Mouse (Mus musculus): ENCODE results near the gene Rbfox3. TPM values are rescaled to one million over a fixed set of nuclear protein-coding genes. Genes with fewer than 3 reads are reported as not detected.

Gene Rbfox3
- polyA plus RNA-seq, 1 experiment from 2014 or later, result 0.09 TPM

- no peaks in the 10 kb centered on the region for H3K4me1 ChIP-seq (ENCODE audit: control insufficient read depth, insufficient read depth, low read length)
- 63% methylated on average over 5 of the region's 5 CpGs for WGBS
- no peak for ATAC-seq (replicated peaks; ENCODE audit: extremely low read depth, insufficient read depth, low FRiP score)
These were observed 283.9 kb downstream of the Rbfox3 start for GRCm38 (mm10) chr11:118627541-118627940.

GRCm38 (mm10) chr11:118620869-118621268, 290.5 kb downstream of the Rbfox3 start:
- Histone ChIP-seq H3K36me3 (ENCODE audit: control insufficient read depth, insufficient read depth) (no peaks in the 10 kb centered on the region), H3K9me3 (replicated peaks; ENCODE audit: control insufficient read depth, low read length) (no peaks in the 10 kb centered on the region; the same call in 1 of the 2 replicates), H3K4me1 (ENCODE audit: control insufficient read depth, insufficient read depth, low read length) (no peaks in the 10 kb centered on the region), H3K27me3 (ENCODE audit: control insufficient read depth, insufficient read depth, low read length) (no peaks in the 10 kb centered on the region), H3K4me3 (ENCODE audit: low read length) (no peak overlapping the region), H3K9ac (ENCODE audit: low read length) (no peak overlapping the region), H3K27ac (ENCODE audit: low read length) (no peak overlapping the region), H3K4me2 (ENCODE audit: low read depth, low read length) (no peak overlapping the region)
- no peak for ATAC-seq (replicated peaks; ENCODE audit: extremely low read depth, insufficient read depth, low FRiP score)
- WGBS, result 69% methylated on average over 4 of the region's 4 CpGs

More at GRCm38 (mm10) chr11:118627541-118627940, 283.9 kb downstream of the Rbfox3 start:
- Histone ChIP-seq H3K27ac (ENCODE audit: low read length) (no peak overlapping the region), H3K9me3 (replicated peaks; ENCODE audit: control insufficient read depth, low read length) (no peaks in the 10 kb centered on the region; the same call in 1 of the 2 replicates), H3K36me3 (ENCODE audit: control insufficient read depth, insufficient read depth) (no peaks in the 10 kb centered on the region), H3K4me3 (ENCODE audit: low read length) (no peak overlapping the region), H3K4me2 (ENCODE audit: low read depth, low read length) (no peak overlapping the region), H3K9ac (ENCODE audit: low read length) (no peak overlapping the region), H3K27me3 (ENCODE audit: control insufficient read depth, insufficient read depth, low read length) (no peaks in the 10 kb centered on the region)

DNA sequence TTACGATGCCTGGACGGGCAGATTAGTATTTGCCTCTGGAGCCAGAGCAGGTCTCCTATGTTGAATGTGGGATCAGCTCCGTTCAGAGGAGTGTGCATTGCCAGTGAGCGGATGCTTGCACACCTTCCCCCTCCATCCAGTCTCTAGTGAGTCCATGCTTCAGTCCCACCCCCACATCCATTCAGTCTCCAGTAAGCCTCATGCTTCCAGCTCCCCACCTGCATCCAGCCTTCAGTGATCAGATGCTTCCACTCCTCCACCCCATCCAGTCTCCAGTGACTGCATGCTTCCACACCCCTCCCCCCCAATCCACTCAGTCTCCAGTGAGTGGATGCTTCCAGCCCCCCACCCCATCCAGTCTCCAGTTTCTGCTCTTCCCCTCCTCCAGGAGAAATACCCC, 297.3 kb downstream of the Rbfox3 start:
- H3K9ac ChIP-seq (ENCODE audit: low read length), result no peak overlapping the region
- H3K4me2 ChIP-seq (ENCODE audit: low read depth, low read length), result no peak overlapping the region
- H3K27ac ChIP-seq (ENCODE audit: low read length), result no peak overlapping the region
- H3K36me3 ChIP-seq (ENCODE audit: control insufficient read depth, insufficient read depth), result no peaks in the 10 kb centered on the region
- no peak for ATAC-seq (replicated peaks; ENCODE audit: extremely low read depth, insufficient read depth, low FRiP score)
- H3K9me3 ChIP-seq (replicated peaks; ENCODE audit: control insufficient read depth, low read length), result no peaks in the 10 kb centered on the region
- WGBS, result 79% methylated on average over 4 of the region's 4 CpGs
- H3K4me3 ChIP-seq (ENCODE audit: low read length), result no peak overlapping the region
- H3K4me1 ChIP-seq (ENCODE audit: control insufficient read depth, insufficient read depth, low read length), result no peaks in the 10 kb centered on the region
- H3K27me3 ChIP-seq (ENCODE audit: control insufficient read depth, insufficient read depth, low read length), result peaks cover 22% of the 10 kb centered on the region

GRCm38 (mm10) chr11:118610128-118610527, 301.3 kb downstream of the Rbfox3 start:
- Histone ChIP-seq H3K27ac (ENCODE audit: low read length) (no peak overlapping the region), H3K4me3 (ENCODE audit: low read length) (no peak overlapping the region), H3K9ac (ENCODE audit: low read length) (no peak overlapping the region), H3K27me3 (ENCODE audit: control insufficient read depth, insufficient read depth, low read length) (peaks cover 33% of the 10 kb centered on the region), H3K4me2 (ENCODE audit: low read depth, low read length) (no peak overlapping the region), H3K4me1 (ENCODE audit: control insufficient read depth, insufficient read depth, low read length) (no peaks in the 10 kb centered on the region), H3K36me3 (ENCODE audit: control insufficient read depth, insufficient read depth) (no peaks in the 10 kb centered on the region), H3K9me3 (replicated peaks; ENCODE audit: control insufficient read depth, low read length) (0 out of 2 replicates have a peak, but pooled peaks cover 2% of the 10 kb centered on the region)
- no peak for ATAC-seq (replicated peaks; ENCODE audit: extremely low read depth, insufficient read depth, low FRiP score)
- WGBS, result 2% methylated on average over 14 of the region's 14 CpGs

DNA sequence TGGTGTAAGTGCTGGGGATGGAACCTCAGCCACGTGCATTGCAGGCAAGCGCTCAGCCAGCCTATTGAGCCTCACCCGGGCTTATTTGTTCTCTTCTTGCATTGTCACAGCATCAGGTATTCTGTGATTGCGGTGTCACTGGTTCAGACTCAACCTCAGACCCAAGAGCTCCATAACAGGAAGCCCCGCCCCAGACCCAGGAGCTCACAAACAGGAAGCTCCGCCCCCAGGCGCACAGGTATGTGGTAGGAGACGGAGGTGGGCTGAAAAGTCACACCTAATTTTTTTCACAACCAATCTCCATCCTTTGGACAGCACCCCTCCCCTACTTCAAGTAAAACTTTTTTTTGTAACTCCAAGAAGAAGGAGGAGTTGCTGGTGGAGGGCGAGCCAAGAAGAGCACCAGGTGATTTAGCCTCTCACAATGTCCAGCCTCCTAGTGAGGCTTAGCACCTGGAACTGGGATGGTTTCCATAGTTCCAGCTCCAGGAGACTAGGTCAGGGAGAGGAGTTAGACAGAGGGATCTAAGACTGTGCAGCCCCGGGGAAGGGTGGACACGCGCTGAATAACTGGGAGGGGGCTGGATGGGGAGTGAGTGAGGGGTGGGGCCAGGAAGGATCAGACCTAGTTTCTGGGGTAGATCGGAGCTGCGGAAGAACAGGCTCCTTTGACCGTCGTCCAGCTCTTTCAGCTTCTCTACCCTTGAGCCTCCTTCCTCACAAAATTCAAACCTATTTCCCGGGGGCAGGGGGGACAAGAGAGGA, 302.0 kb downstream of the Rbfox3 start:
- Histone ChIP-seq H3K9ac (ENCODE audit: low read length) (no peak overlapping the region), H3K4me2 (ENCODE audit: low read depth, low read length) (no peak overlapping the region), H3K9me3 (replicated peaks; ENCODE audit: control insufficient read depth, low read length) (0 out of 2 replicates have a peak, but pooled peaks cover 2% of the 10 kb centered on the region), H3K27ac (ENCODE audit: low read length) (no peak overlapping the region), H3K27me3 (ENCODE audit: control insufficient read depth, insufficient read depth, low read length) (peaks cover 33% of the 10 kb centered on the region), H3K4me1 (ENCODE audit: control insufficient read depth, insufficient read depth, low read length) (no peaks in the 10 kb centered on the region), H3K36me3 (ENCODE audit: control insufficient read depth, insufficient read depth) (no peaks in the 10 kb centered on the region), H3K4me3 (ENCODE audit: low read length) (no peak overlapping the region)
- no peak for ATAC-seq (replicated peaks; ENCODE audit: extremely low read depth, insufficient read depth, low FRiP score)
- 9% methylated on average over 17 of the region's 17 CpGs for WGBS

GRCm38 (mm10) chr11:118607927-118608326, 303.5 kb downstream of the Rbfox3 start:
- H3K4me3 ChIP-seq (ENCODE audit: low read length), result no peak overlapping the region
- H3K4me1 ChIP-seq (ENCODE audit: control insufficient read depth, insufficient read depth, low read length), result no peaks in the 10 kb centered on the region
- H3K36me3 ChIP-seq (ENCODE audit: control insufficient read depth, insufficient read depth), result no peaks in the 10 kb centered on the region
- H3K4me2 ChIP-seq (ENCODE audit: low read depth, low read length), result no peak overlapping the region
- H3K9ac ChIP-seq (ENCODE audit: low read length), result no peak overlapping the region
- H3K9me3 ChIP-seq (replicated peaks; ENCODE audit: control insufficient read depth, low read length), result 0 out of 2 replicates have a peak, but pooled peaks cover 2% of the 10 kb centered on the region
- no peak for ATAC-seq (replicated peaks; ENCODE audit: extremely low read depth, insufficient read depth, low FRiP score)
- peaks cover 33% of the 10 kb centered on the region for H3K27me3 ChIP-seq (ENCODE audit: control insufficient read depth, insufficient read depth, low read length)
- 49% methylated on average over 8 of the region's 8 CpGs for WGBS
- H3K27ac ChIP-seq (ENCODE audit: low read length), result no peak overlapping the region

GRCm38 (mm10) chr11:118605570-118605969, 305.8 kb downstream of the Rbfox3 start:
- 72% methylated on average over 2 of the region's 2 CpGs for WGBS
- Histone ChIP-seq H3K4me3 (ENCODE audit: low read length) (no peak overlapping the region), H3K36me3 (ENCODE audit: control insufficient read depth, insufficient read depth) (no peaks in the 10 kb centered on the region), H3K27me3 (ENCODE audit: control insufficient read depth, insufficient read depth, low read length) (peaks cover 24% of the 10 kb centered on the region), H3K4me1 (ENCODE audit: control insufficient read depth, insufficient read depth, low read length) (no peaks in the 10 kb centered on the region), H3K9me3 (replicated peaks; ENCODE audit: control insufficient read depth, low read length) (0 out of 2 replicates have a peak, but pooled peaks cover 2% of the 10 kb centered on the region), H3K9ac (ENCODE audit: low read length) (no peak overlapping the region), H3K27ac (ENCODE audit: low read length) (no peak overlapping the region), H3K4me2 (ENCODE audit: low read depth, low read length) (no peak overlapping the region)
- ATAC-seq (replicated peaks; ENCODE audit: extremely low read depth, insufficient read depth, low FRiP score), result no peak

DNA sequence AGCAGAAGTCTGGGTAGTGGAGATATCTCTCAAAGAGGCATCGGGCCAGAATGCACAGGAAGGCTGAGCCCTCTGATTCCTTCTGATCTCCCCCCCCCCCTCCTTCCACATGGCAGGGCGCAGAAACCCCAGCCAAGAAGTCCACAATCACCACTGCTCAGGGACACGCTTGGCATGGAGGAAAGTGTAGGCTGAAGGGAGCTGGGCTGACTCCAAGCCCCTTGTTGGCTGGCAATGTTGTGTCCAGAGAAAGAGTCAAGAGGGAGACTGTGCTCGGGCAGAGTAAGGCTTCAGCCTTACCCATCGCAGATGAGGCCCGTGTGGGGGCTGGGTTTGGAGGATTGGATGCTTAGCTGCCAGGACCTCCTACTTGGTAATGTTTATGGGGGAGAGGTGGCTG, 307.2 kb downstream of the Rbfox3 start:
- no peak overlapping the region for H3K4me3 ChIP-seq (ENCODE audit: low read length)
- WGBS, result 60% methylated on average over 6 of the region's 6 CpGs
- no peak for ATAC-seq (replicated peaks; ENCODE audit: extremely low read depth, insufficient read depth, low FRiP score)

DNA sequence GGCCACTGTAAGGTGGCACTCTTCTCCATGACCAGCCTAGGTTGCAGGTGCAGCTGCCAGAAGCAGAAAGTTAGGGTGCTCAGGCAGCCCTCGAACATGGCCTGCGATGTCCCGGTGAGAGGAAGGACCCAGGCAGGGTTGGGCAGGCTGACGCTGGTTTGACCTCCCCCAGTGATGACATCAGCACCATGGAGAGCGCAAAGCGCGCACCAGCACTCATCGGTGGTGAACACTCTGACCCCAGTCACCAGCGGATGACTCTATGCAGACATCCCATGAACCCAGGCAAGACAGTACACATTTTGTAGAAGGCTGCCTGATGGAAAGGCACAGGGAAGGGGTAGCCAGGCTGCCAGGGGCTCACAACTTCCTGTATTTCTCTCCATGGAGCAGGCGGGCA, 308.3 kb downstream of the Rbfox3 start:
- Histone ChIP-seq H3K9me3 (replicated peaks; ENCODE audit: control insufficient read depth, low read length) (0 out of 2 replicates have a peak, but pooled peaks cover 2% of the 10 kb centered on the region), H3K9ac (ENCODE audit: low read length) (no peak overlapping the region), H3K4me3 (ENCODE audit: low read length) (no peak overlapping the region), H3K36me3 (ENCODE audit: control insufficient read depth, insufficient read depth) (no peaks in the 10 kb centered on the region), H3K27ac (ENCODE audit: low read length) (no peak overlapping the region), H3K4me2 (ENCODE audit: low read depth, low read length) (no peak overlapping the region), H3K4me1 (ENCODE audit: control insufficient read depth, insufficient read depth, low read length) (no peaks in the 10 kb centered on the region), H3K27me3 (ENCODE audit: control insufficient read depth, insufficient read depth, low read length) (peaks cover 13% of the 10 kb centered on the region)
- ATAC-seq (replicated peaks; ENCODE audit: extremely low read depth, insufficient read depth, low FRiP score), result no peak
- WGBS, result 5% methylated on average over 10 of the region's 10 CpGs

More for the DNA sequence above, 307.2 kb downstream of the Rbfox3 start:
- Histone ChIP-seq H3K27ac (ENCODE audit: low read length) (no peak overlapping the region), H3K9me3 (replicated peaks; ENCODE audit: control insufficient read depth, low read length) (0 out of 2 replicates have a peak, but pooled peaks cover 2% of the 10 kb centered on the region), H3K27me3 (ENCODE audit: control insufficient read depth, insufficient read depth, low read length) (peaks cover 12% of the 10 kb centered on the region), H3K9ac (ENCODE audit: low read length) (no peak overlapping the region), H3K36me3 (ENCODE audit: control insufficient read depth, insufficient read depth) (no peaks in the 10 kb centered on the region), H3K4me1 (ENCODE audit: control insufficient read depth, insufficient read depth, low read length) (no peaks in the 10 kb centered on the region), H3K4me2 (ENCODE audit: low read depth, low read length) (no peak overlapping the region)

All from heart, embryonic 16.5 days (tissue).